Mouse (Mus musculus) CH12.LX (cell line): Measurements from ENCODE around the gene Pdzd9. TPM values are rescaled to one million over a fixed set of nuclear protein-coding genes. Genes with fewer than 3 reads are reported as not detected.
"Not testable (repeated sequence)": the region's sequence is repeated elsewhere in the genome, so short reads cannot be mapped to it uniquely, and the experiment has no call there.

ENCODE experiments used
- DNase-seq: peaks from one replicate; pipeline ENCODE4 v3.0.0-alpha.2; 2013; ENCODE audit errors: extremely low read depth
- H3K27ac ChIP-seq: 2 replicates; pipeline ENCODE4 v1.5.1; 2012; ENCODE audit warnings: low read depth, mild to moderate bottlenecking, control low read depth, moderate library complexity; ENCODE audit not compliant: insufficient read depth
- H3K27me3 ChIP-seq: replicated peaks from 2 replicates; pipeline ENCODE3; 2012; ENCODE audit warnings: inconsistent platforms
- H3K36me3 ChIP-seq, 2 experiments: replicated peaks in 1 of 2; 2 replicates each; pipeline versions ENCODE3 to v1.6.1; 2012; ENCODE audit warnings: inconsistent platforms in 1 of 2, low read length in 1 of 2, mild to moderate bottlenecking in 1 of 2, mixed read lengths in 1 of 2, moderate library complexity in 1 of 2; ENCODE audit not compliant: control insufficient read depth in 1 of 2, insufficient read depth in 1 of 2
- H3K4me1 ChIP-seq, 2 experiments: 2 replicates each; pipeline ENCODE4 v1.6.1; 2012; ENCODE audit warnings: inconsistent platforms in 1 of 2, moderate library complexity in 1 of 2; ENCODE audit not compliant: insufficient read depth in 2 of 2, control insufficient read depth in 1 of 2
- H3K4me2 ChIP-seq: 2 replicates; pipeline ENCODE4 v1.6.1; 2012; ENCODE audit warnings: low read depth, mild to moderate bottlenecking, control low read depth; ENCODE audit not compliant: poor library complexity, insufficient read depth, severe bottlenecking
- H3K4me3 ChIP-seq, 3 experiments: fragments of 150-350 bp in 1 of 3; sonication (generic) in 1 of 3; replicated peaks in 1 of 3; 2 replicates each; pipeline versions ENCODE3 to v1.5.1; 2011 to 2012; ENCODE audit warnings: low read depth in 2 of 3, low read length in 2 of 3, mild to moderate bottlenecking in 2 of 3, moderate library complexity in 2 of 3, control low read depth in 1 of 3, improper control_type of control experiment in 1 of 3, inconsistent platforms in 1 of 3, mixed read lengths in 1 of 3; ENCODE audit not compliant: poor library complexity in 1 of 3
- H3K79me2 ChIP-seq: replicated peaks from 2 replicates; pipeline ENCODE4 v1.6.1; 2012; ENCODE audit warnings: mild to moderate bottlenecking, moderate library complexity; ENCODE audit not compliant: control insufficient read depth, poor library complexity, insufficient read depth, severe bottlenecking; ENCODE audit errors: extremely low read depth
- H3K9ac ChIP-seq: 2 replicates; pipeline ENCODE4 v1.6.1; 2012; ENCODE audit warnings: low read depth, mild to moderate bottlenecking, control low read depth, moderate library complexity; ENCODE audit not compliant: insufficient read depth
- H3K9me3 ChIP-seq: replicated peaks from 2 replicates; pipeline ENCODE3; 2012; ENCODE audit warnings: low read length, inconsistent platforms, mixed read lengths
- BHLHE40 ChIP-seq: IDR thresholded peaks from 2 replicates; pipeline ENCODE4 v1.6.1; 2011; ENCODE audit warnings: mild to moderate bottlenecking, low read depth, low read length, improper control_type of control experiment
- CHD1 ChIP-seq: IDR thresholded peaks from 2 replicates; pipeline ENCODE4 v1.6.1; 2012; ENCODE audit warnings: low read depth, low read length, improper control_type of control experiment, inconsistent platforms
- CHD2 ChIP-seq: IDR thresholded peaks from 2 replicates; pipeline ENCODE4 v1.6.1; 2011; ENCODE audit warnings: low read length, improper control_type of control experiment
- CTCF ChIP-seq, 2 experiments: IDR thresholded peaks in 1 of 2; conservative IDR thresholded peaks in 1 of 2; 2 replicates each; pipeline ENCODE4 v1.5.1; 2011 to 2012; ENCODE audit warnings: low read depth in 2 of 2, low read length in 2 of 2, improper control_type of control experiment in 1 of 2, inconsistent platforms in 1 of 2, mild to moderate bottlenecking in 1 of 2, moderate library complexity in 1 of 2
- E2F4 ChIP-seq: IDR thresholded peaks from 2 replicates; pipeline ENCODE4 v1.6.1; 2011; ENCODE audit warnings: low read depth, low read length, improper control_type of control experiment; ENCODE audit not compliant: insufficient replicate concordance
- ELF1 ChIP-seq: IDR thresholded peaks from 2 replicates; pipeline ENCODE4 v1.6.1; 2014; ENCODE audit warnings: low read depth, mild to moderate bottlenecking, inconsistent platforms, low read length, improper control_type of control experiment
- EP300 ChIP-seq: IDR thresholded peaks from 2 replicates; pipeline ENCODE4 v1.6.1; 2011; ENCODE audit warnings: low read length, improper control_type of control experiment
- GABPA ChIP-seq: IDR thresholded peaks from 2 replicates; pipeline ENCODE4 v1.6.1; 2012; ENCODE audit warnings: low read depth, low read length, improper control_type of control experiment, inconsistent platforms; ENCODE audit not compliant: insufficient replicate concordance
- HCFC1 ChIP-seq: IDR thresholded peaks from 2 replicates; pipeline ENCODE4 v1.6.1; 2012; ENCODE audit warnings: low read depth, mild to moderate bottlenecking, inconsistent platforms, low read length, improper control_type of control experiment
- JUN ChIP-seq: IDR thresholded peaks from 2 replicates; pipeline ENCODE4 v1.6.1; 2011; ENCODE audit warnings: low read depth, mild to moderate bottlenecking, low read length, improper control_type of control experiment, moderate library complexity; ENCODE audit not compliant: insufficient read depth
- JUND ChIP-seq: conservative IDR thresholded peaks from 2 replicates; pipeline ENCODE4 v1.6.1; 2011; ENCODE audit warnings: low read depth, low read length, improper control_type of control experiment
- MAFK ChIP-seq: IDR thresholded peaks from 2 replicates; pipeline ENCODE4 v1.6.1; 2011; ENCODE audit warnings: low read length, improper control_type of control experiment; ENCODE audit not compliant: insufficient replicate concordance
- MXI1 ChIP-seq: IDR thresholded peaks from 2 replicates; pipeline ENCODE4 v1.6.1; 2011; ENCODE audit warnings: mild to moderate bottlenecking, low read depth, low read length, improper control_type of control experiment
- MYC ChIP-seq: IDR thresholded peaks from 2 replicates; pipeline ENCODE4 v1.6.1; 2011; ENCODE audit warnings: low read depth, mild to moderate bottlenecking, improper control_type of control experiment, low read length
- NELFE ChIP-seq: IDR thresholded peaks from 2 replicates; pipeline ENCODE4 v1.6.1; 2011; ENCODE audit warnings: low read depth, low read length, improper control_type of control experiment
- PAX5 ChIP-seq: IDR thresholded peaks from 2 replicates; pipeline ENCODE4 v1.6.1; 2012; ENCODE audit warnings: low read length, inconsistent platforms, mixed read lengths
- POLR2A ChIP-seq: IDR thresholded peaks from 2 replicates; pipeline ENCODE4 v1.6.1; 2011; ENCODE audit warnings: low read depth, mild to moderate bottlenecking, improper control_type of control experiment, low read length
- POLR2AphosphoS2 ChIP-seq: IDR thresholded peaks from 2 replicates; pipeline ENCODE4 v1.6.1; 2011; ENCODE audit warnings: low read depth, low read length, improper control_type of control experiment
- RAD21 ChIP-seq: IDR thresholded peaks from 2 replicates; pipeline ENCODE4 v1.6.1; 2011; ENCODE audit warnings: low read depth, mild to moderate bottlenecking, low read length, improper control_type of control experiment, moderate library complexity
- SIN3A ChIP-seq: IDR thresholded peaks from 2 replicates; pipeline ENCODE4 v1.6.1; 2012; ENCODE audit warnings: low read length, improper control_type of control experiment, inconsistent platforms
- SMC3 ChIP-seq: IDR thresholded peaks from 2 replicates; pipeline ENCODE4 v1.6.1; 2011; ENCODE audit warnings: low read depth, low read length, improper control_type of control experiment
- TCF12 ChIP-seq: IDR thresholded peaks from 2 replicates; pipeline ENCODE4 v1.6.1; 2014; ENCODE audit warnings: low read depth, mild to moderate bottlenecking, inconsistent platforms, low read length, improper control_type of control experiment
- ZC3H11A ChIP-seq: IDR thresholded peaks from 2 replicates; pipeline ENCODE4 v1.6.1; 2012; ENCODE audit warnings: low read depth, mild to moderate bottlenecking, inconsistent platforms, low read length, improper control_type of control experiment
- ZMIZ1 ChIP-seq: IDR thresholded peaks from 2 replicates; pipeline ENCODE4 v1.6.1; 2012; ENCODE audit warnings: low read depth, mild to moderate bottlenecking, inconsistent platforms, low read length, improper control_type of control experiment
- dilution Hi-C: fragments of 300-500 bp; cut with MboI; formaldehyde crosslinking; loops from 2 replicates; pipeline ENCODE4 v1.14.3; 2020; ENCODE audit warnings: low sequenced_read_pairs; ENCODE audit not compliant: extremely low pct_unique_long_range_greater_than_20kb, extremely low pct_ligation_motif_present
- in situ Hi-C: fragments of 300-500 bp; cut with MboI; formaldehyde crosslinking; loops from 3 replicates; pipeline ENCODE4 v1.14.3; 2019; ENCODE audit warnings: low sequenced_read_pairs, low pct_ligation_motif_present, low pct_unique_long_range_greater_than_20kb, mixed read lengths
- polyA plus RNA-seq: library from polyadenylated mRNA; unstranded; fragments of >175 nt; gene quantifications from 2 replicates; pipeline ENCODE4 v1.2.1, GENCODE M21; 2012; ENCODE audit warnings: low read depth; ENCODE audit not compliant: insufficient read length
- total RNA-seq, 2 experiments: library from RNA; depleted of rRNA; stranded (reverse); fragments of 300-350 nt in 1 of 2; fragments of >200 nt in 1 of 2; gene quantifications; 2 replicates each; pipeline ENCODE4 v1.2.3; 2012 to 2014

Pdzd9 gene
- total RNA-seq (2012; rRNA removed) (0.51 and 0.59 TPM in 2 replicates), total RNA-seq (2014; rRNA removed) (not detected in 2 replicates), polyA plus RNA-seq (0.30 and 0.39 TPM in 2 replicates)

GRCm38 (mm10) chr7:120670153-120670875 is at the start of gene Pdzd9:
Pdzd9 (minus strand) TSS chr7:120670343.
- no peaks in the 10 kb centered on the region for H3K9me3 ChIP-seq
- H3K27me3 ChIP-seq: peaks cover 2% of the 10 kb centered on the region
- in situ Hi-C loops (loop anchor here (5.0 kb wide), 3 partner anchors 57 to 157 kb away; no protein-coding TSS in a partner anchor), dilution Hi-C loops (no loop called here)
- no peak within 1 kb of the TSS for H3K27ac ChIP-seq
- peak within 1 kb of the TSS; percentile 85; the same call in 1 of the 2 replicates for H3K4me2 ChIP-seq
- peak; percentile 55 for DNase-seq
- H3K4me1 ChIP-seq: peaks cover 0 to 7% of the 10 kb centered on the region in 2 experiments; a peak in 2 of 4 replicates
- H3K9ac ChIP-seq: peak within 1 kb of the TSS; percentile 16; the same call in 1 of the 2 replicates
- peak; percentile 68 to 90 for TF ChIP-seq CTCF (conservative IDR thresholded peaks at IDR 0.05 in 1 of 2, IDR thresholded peaks at IDR 0.05 in 1 of 2; ENCODE audit: low read depth in 2 of 2, low read length in 2 of 2)
- peak; percentile 84 for TF ChIP-seq RAD21
- TF ChIP-seq NELFE: no peak
- no peak for TF ChIP-seq GABPA
- TF ChIP-seq ZC3H11A: peak; percentile 18; the same call in 1 of the 2 replicates
- TF ChIP-seq SMC3: peak; percentile 91
- no peak for TF ChIP-seq POLR2A
- H3K4me3 ChIP-seq: no peak within 1 kb of the TSS
- H3K79me2 ChIP-seq: no peaks in the 10 kb centered on the region
- peaks cover 0 to 3% of the 10 kb centered on the region in 2 experiments for H3K36me3 ChIP-seq

- Histone ChIP-seq H3K36me3 (peaks cover 0 to 19% of the 10 kb centered on the region in 2 experiments), H3K79me2 (peaks cover 10% of the 10 kb centered on the region), H3K4me3 (no peak overlapping the region), H3K9me3 (no peaks in the 10 kb centered on the region), H3K4me2 (no peak overlapping the region), H3K27ac (no peak overlapping the region), H3K27me3 (no peaks in the 10 kb centered on the region), H3K4me1 (peaks cover 0 to 23% of the 10 kb centered on the region in 2 experiments; a peak in 2 of 4 replicates), H3K9ac (no peak overlapping the region)
- dilution Hi-C loops: no loop called here
- DNase-seq: no peak
- in situ Hi-C loops: no loop called here
- TF ChIP-seq MXI1 (no peak), E2F4 (no peak), SIN3A (no peak), ZC3H11A (no peak), EP300 (no peak), CHD2 (no peak), HCFC1 (no peak), POLR2AphosphoS2 (no peak), PAX5 (no peak), ZMIZ1 (no peak), CHD1 (no peak), ELF1 (no peak), MAFK (no peak), BHLHE40 (no peak), JUND (no peak), SMC3 (no peak), TCF12 (no peak), MYC (no peak), JUN (no peak)
Measured at GRCm38 (mm10) chr7:120717261-120717660, 47.1 kb upstream of the Pdzd9 start.

- H3K4me2 ChIP-seq, in situ Hi-C loops, H3K27ac ChIP-seq, H3K9me3 ChIP-seq, H3K36me3 ChIP-seq, H3K4me3 ChIP-seq, H3K27me3 ChIP-seq, dilution Hi-C loops, H3K9ac ChIP-seq, DNase-seq: not testable (repeated sequence)
- H3K4me1 ChIP-seq: peaks cover 3 to 34% of the 10 kb centered on the region in 2 experiments; a peak in 3 of 4 replicates
- peaks cover 18% of the 10 kb centered on the region for H3K79me2 ChIP-seq
Measured at GRCm38 (mm10) chr7:120713951-120714350, 43.8 kb upstream of the Pdzd9 start.
